Mouse (Mus musculus): ENCODE data around the gene Bnip3. TPM values are rescaled to one million over a fixed set of nuclear protein-coding genes. Genes with fewer than 3 reads are reported as not detected.

Bnip3 gene
- total RNA-seq, 2 experiments from 2014 or later = 5.7 to 7.1 TPM

- ATAC-seq (replicated peaks; ENCODE audit: low FRiP score, poor library complexity, severe bottlenecking) = no peak
These were observed 61.8 kb downstream of the Bnip3 start for GRCm38 (mm10) chr7:138847316-138848027.

- ATAC-seq (replicated peaks; ENCODE audit: low FRiP score, poor library complexity, severe bottlenecking) = peak; percentile 59
These were observed 62.8 kb downstream of the Bnip3 start for GRCm38 (mm10) chr7:138846502-138846991.

GRCm38 (mm10) chr7:138845544-138846391 is 63.6 kb downstream of the Bnip3 start, which contains the start of the genes Ppp2r2d and Mapk1ip1:
TSS of gene Ppp2r2d (plus strand) at chr7:138846079.
TSS of gene Mapk1ip1 (minus strand) at chr7:138846273.
- peak; percentile 87 for ATAC-seq (replicated peaks; ENCODE audit: low FRiP score, poor library complexity, severe bottlenecking)

GRCm38 (mm10) chr7:138845111-138845510 is 64.2 kb downstream of the Bnip3 start:
- no peak for ATAC-seq (replicated peaks; ENCODE audit: low FRiP score, poor library complexity, severe bottlenecking)

GRCm38 (mm10) chr7:138843421-138843820 is 65.9 kb downstream of the Bnip3 start:
- ATAC-seq (replicated peaks; ENCODE audit: low FRiP score, poor library complexity, severe bottlenecking) = no peak

GRCm38 (mm10) chr7:138841436-138842151 is 67.7 kb downstream of the Bnip3 start:
- ATAC-seq (replicated peaks; ENCODE audit: low FRiP score, poor library complexity, severe bottlenecking) = no peak

Other genes with a start within 250 kb of the Bnip3 start
- 3.8 and 25.5 TPM in 2 replicates for gene Ppp2r2d, start 63.4 kb downstream of the Bnip3 start, total RNA-seq (2015; ENCODE audit: low replicate concordance)
- gene Ppp2r2d, start 63.4 kb downstream of the Bnip3 start, total RNA-seq (2017; ENCODE audit: low replicate concordance) = 12.4 and 18.8 TPM in 2 replicates
- 2.7 and 4.2 TPM in 2 replicates for gene Mapk1ip1, start 63.2 kb downstream of the Bnip3 start, total RNA-seq (2015; ENCODE audit: low replicate concordance)
- gene Mapk1ip1, start 63.2 kb downstream of the Bnip3 start, total RNA-seq (2017; ENCODE audit: low replicate concordance) = 2.6 and 5.2 TPM in 2 replicates
- not detected in 2 replicates for gene Jakmip3, start 31.2 kb upstream of the Bnip3 start, total RNA-seq (2015; ENCODE audit: low replicate concordance)
- not detected in 2 replicates for gene Jakmip3, start 31.2 kb upstream of the Bnip3 start, total RNA-seq (2017; ENCODE audit: low replicate concordance)
- gene Dpysl4, start 176.5 kb upstream of the Bnip3 start, total RNA-seq (2015; ENCODE audit: low replicate concordance) = not detected in 2 replicates
- gene Dpysl4, start 176.5 kb upstream of the Bnip3 start, total RNA-seq (2017; ENCODE audit: low replicate concordance) = not detected in 2 replicates